Mouse (Mus musculus) ES-E14 (cell line): ENCODE data around the gene Iqsec2.
"Not testable (repeated sequence)": the region's sequence is repeated elsewhere in the genome, so short reads cannot be mapped to it uniquely, and the experiment has no call there.

ENCODE experiments used
- CHD2 ChIP-seq: IDR thresholded peaks from 2 replicates; pipeline ENCODE4 v1.6.1; 2014; ENCODE audit warnings: mild to moderate bottlenecking, low read depth, low read length, inconsistent platforms
- HCFC1 ChIP-seq: IDR thresholded peaks from 2 replicates; pipeline ENCODE4 v1.6.1; 2012; ENCODE audit warnings: low read length, inconsistent platforms, borderline replicate concordance; ENCODE audit not compliant: insufficient read depth
- ZC3H11A ChIP-seq: IDR thresholded peaks from 2 replicates; pipeline ENCODE4 v1.6.1; 2012; ENCODE audit warnings: low read depth, mild to moderate bottlenecking, inconsistent platforms, low read length, borderline replicate concordance
- ZNF384 ChIP-seq: IDR thresholded peaks from 2 replicates; pipeline ENCODE4 v1.6.1; 2012; ENCODE audit warnings: low read depth, low read length, inconsistent platforms

DNA sequence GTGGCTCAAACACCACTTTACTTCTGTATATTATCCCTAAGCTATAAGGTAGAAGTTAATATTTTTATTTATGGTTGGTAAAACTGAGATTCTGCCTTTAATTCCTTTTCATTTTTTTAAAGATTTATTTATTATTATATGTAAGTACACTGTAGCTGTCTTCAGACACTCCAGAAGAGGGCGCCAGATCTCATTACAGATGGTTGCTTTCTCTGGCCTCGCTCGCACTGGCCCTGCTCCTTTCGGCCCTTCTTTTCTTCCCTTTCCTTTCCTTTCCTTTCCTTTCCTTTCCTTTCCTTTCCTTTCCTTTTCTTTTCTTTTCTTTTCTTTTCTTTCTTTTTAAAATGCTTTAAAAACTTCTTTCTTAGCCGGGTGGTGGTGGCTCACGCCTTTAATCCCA lies 99.1 kb downstream of the Iqsec2 start:
- TF ChIP-seq ZNF384, HCFC1, CHD2, ZC3H11A: not testable (repeated sequence)
